Mouse (Mus musculus) myocyte (in vitro differentiated cells): ENCODE results near the gene Dhx37.

Experiments used
- CEBPB ChIP-seq: IDR thresholded peaks from 2 replicates; pipeline ENCODE4 v1.6.1; 2011; ENCODE audit warnings: mild to moderate bottlenecking, moderate library complexity; ENCODE audit not compliant: poor library complexity, insufficient read depth, severe bottlenecking
- MAX ChIP-seq: IDR thresholded peaks from one replicate; pipeline ENCODE4 v1.6.1; 2011; ENCODE audit warnings: low read depth, mild to moderate bottlenecking, control low read depth
- MYOD1 ChIP-seq, 3 experiments: IDR thresholded peaks; one replicate each; pipeline ENCODE4 v1.6.1; 2011; ENCODE audit warnings: control low read depth in 2 of 3, low read depth in 2 of 3, mild to moderate bottlenecking in 2 of 3, moderate library complexity in 1 of 3; ENCODE audit not compliant: insufficient read length in 2 of 3, control insufficient read depth in 1 of 3
- MYOG ChIP-seq, 3 experiments: IDR thresholded peaks; one replicate each; pipeline ENCODE4 v1.6.1; 2011; ENCODE audit warnings: control low read depth in 2 of 3, low read depth in 2 of 3, mild to moderate bottlenecking in 2 of 3; ENCODE audit not compliant: insufficient read length in 2 of 3, control insufficient read depth in 1 of 3, insufficient read depth in 1 of 3
- POLR2A ChIP-seq: IDR thresholded peaks from one replicate; pipeline ENCODE4 v1.6.1; 2011; ENCODE audit warnings: low read depth, mild to moderate bottlenecking, control low read depth, moderate library complexity; ENCODE audit not compliant: insufficient read length
- POLR2AphosphoS2 ChIP-seq: IDR thresholded peaks from one replicate; pipeline ENCODE4 v1.6.1; 2011; ENCODE audit warnings: low read depth, control low read depth; ENCODE audit not compliant: insufficient read length
- SRF ChIP-seq: IDR thresholded peaks from one replicate; pipeline ENCODE4 v1.6.1; 2011; ENCODE audit warnings: low read depth; ENCODE audit not compliant: control insufficient read depth, insufficient read length
- TCF12 ChIP-seq: IDR thresholded peaks from one replicate; pipeline ENCODE4 v1.6.1; 2011; ENCODE audit warnings: mild to moderate bottlenecking, control low read depth; ENCODE audit not compliant: poor library complexity, insufficient read depth, severe bottlenecking
- TCF3 ChIP-seq: IDR thresholded peaks from one replicate; pipeline ENCODE4 v1.6.1; 2011; ENCODE audit warnings: low read depth, control low read depth; ENCODE audit not compliant: insufficient read length
- USF1 ChIP-seq: IDR thresholded peaks from one replicate; pipeline ENCODE4 v1.6.1; 2011; ENCODE audit warnings: low read depth, mild to moderate bottlenecking, control low read depth, moderate library complexity

GRCm38 (mm10) chr5:125388358-125389092, 45.4 kb downstream of the Dhx37 start:
- TF ChIP-seq TCF12 (no peak), POLR2A (peak; percentile 57), CEBPB (no peak), POLR2AphosphoS2 (peak; percentile 80), MYOD1 (IDR thresholded peaks at IDR 0.05; ENCODE audit: control insufficient read depth in 1 of 3, insufficient read length in 2 of 3, low read depth in 2 of 3) (no peak), USF1 (no peak), MYOG (IDR thresholded peaks at IDR 0.05; ENCODE audit: control insufficient read depth in 1 of 3, insufficient read depth in 1 of 3, insufficient read length in 2 of 3, low read depth in 2 of 3) (no peak), MAX (no peak), TCF3 (no peak), SRF (no peak)
